Mouse (Mus musculus) heart, embryonic 15.5 days (tissue): ENCODE measurements around the gene Ecd. TPM values are rescaled to one million over a fixed set of nuclear protein-coding genes. Genes with fewer than 3 reads are reported as not detected.
"Not testable (repeated sequence)": the region's sequence is repeated elsewhere in the genome, so short reads cannot be mapped to it uniquely, and the experiment has no call there.

Experiments used
- ATAC-seq: fragments of 200-750 bp; cut with Nextera tagmentation; replicated peaks from 2 replicates; pipeline ENCODE4 v1.8.0; 2017; ENCODE audit warnings: low read depth, moderate TSS enrichment; ENCODE audit not compliant: insufficient number of reproducible peaks, insufficient read depth, low FRiP score
- H3K27ac ChIP-seq: fragments of 300-500 bp; sonication (generic); 2 replicates; pipeline ENCODE4 v1.5.1; 2015; ENCODE audit warnings: mild to moderate bottlenecking, inconsistent platforms
- H3K27me3 ChIP-seq: fragments of 300-500 bp; sonication (generic); 2 replicates; pipeline ENCODE4 v1.6.1; 2015; ENCODE audit warnings: inconsistent platforms
- H3K36me3 ChIP-seq: fragments of 300-500 bp; sonication (generic); 2 replicates; pipeline ENCODE4 v1.6.1; 2015; ENCODE audit warnings: mild to moderate bottlenecking, inconsistent platforms
- H3K4me1 ChIP-seq: fragments of 300-500 bp; sonication (generic); replicated peaks from 2 replicates; pipeline ENCODE4 v1.6.1; 2015; ENCODE audit warnings: inconsistent platforms
- H3K4me2 ChIP-seq: fragments of 300-500 bp; sonication (generic); 2 replicates; pipeline ENCODE4 v1.6.1; 2015; ENCODE audit warnings: inconsistent platforms, mild to moderate bottlenecking, moderate library complexity
- H3K4me3 ChIP-seq: fragments of 300-500 bp; sonication (generic); 2 replicates; pipeline ENCODE4 v1.5.1; 2015; ENCODE audit warnings: mild to moderate bottlenecking, inconsistent platforms
- H3K9ac ChIP-seq: fragments of 300-500 bp; sonication (generic); 2 replicates; pipeline ENCODE4 v1.6.1; 2015; ENCODE audit warnings: mild to moderate bottlenecking, inconsistent platforms
- H3K9me3 ChIP-seq: fragments of 300-500 bp; sonication (generic); replicated peaks from 2 replicates; pipeline ENCODE4 v1.6.1; 2016; ENCODE audit warnings: inconsistent platforms
- WGBS: fragments of 180-500 bp; shearing (Covaris S2); methylation state at CpG from one replicate; pipeline ENCODE4 v1.1.7; 2015; ENCODE audit warnings: mixed read lengths; 5-methylcytosine and 5-hydroxymethylcytosine counted together
- polyA plus RNA-seq: library from polyadenylated mRNA; unstranded; fragments of >200 nt; fragmentation: Nextera tagmentation; extraction: Ambion mirVana; gene quantifications from 2 replicates; pipeline ENCODE4 v1.2.1, GENCODE M21; 2015

The Ecd gene
- polyA plus RNA-seq, 1 experiment from 2014 or later = 28.2 TPM

GRCm38 (mm10) chr14:20324196-20324595, 23.7 kb downstream of the Ecd start:
- Histone ChIP-seq H3K36me3 (peaks cover 68% of the 10 kb centered on the region), H3K9me3 (no peaks in the 10 kb centered on the region), H3K4me3 (no peak overlapping the region), H3K4me2 (no peak overlapping the region), H3K9ac (no peak overlapping the region), H3K27ac (no peak overlapping the region), H3K4me1 (no peaks in the 10 kb centered on the region), H3K27me3 (no peaks in the 10 kb centered on the region)
- 93% methylated on average over 9 of the region's 9 CpGs for WGBS
- no peak for ATAC-seq

- peaks cover 37% of the 10 kb centered on the region for H3K36me3 ChIP-seq
- no peak overlapping the region for H3K9ac ChIP-seq
- no peaks in the 10 kb centered on the region for H3K27me3 ChIP-seq
- H3K4me1 ChIP-seq = no peaks in the 10 kb centered on the region
- ATAC-seq = no peak
- 78% methylated on average over 3 of the region's 3 CpGs for WGBS
- H3K4me3 ChIP-seq = no peak overlapping the region
- H3K27ac ChIP-seq = no peak overlapping the region
- no peaks in the 10 kb centered on the region for H3K9me3 ChIP-seq
- no peak overlapping the region for H3K4me2 ChIP-seq
Observed at GRCm38 (mm10) chr14:20319420-20319819, 28.5 kb downstream of the Ecd start.

- Histone ChIP-seq H3K4me3 (no peak overlapping the region), H3K27me3 (no peaks in the 10 kb centered on the region), H3K27ac (no peak overlapping the region), H3K9me3 (no peaks in the 10 kb centered on the region), H3K36me3 (peaks cover 28% of the 10 kb centered on the region), H3K4me1 (no peaks in the 10 kb centered on the region), H3K9ac (no peak overlapping the region), H3K4me2 (no peak overlapping the region)
- WGBS = 58% methylated on average over 1 of the region's 1 CpGs
- ATAC-seq = no peak
Observed at GRCm38 (mm10) chr14:20315137-20315536, 32.8 kb downstream of the Ecd start.

GRCm38 (mm10) chr14:20305085-20305484, 42.8 kb downstream of the Ecd start:
- H3K9ac ChIP-seq, H3K27ac ChIP-seq, H3K4me2 ChIP-seq, H3K9me3 ChIP-seq, H3K4me1 ChIP-seq, H3K4me3 ChIP-seq, ATAC-seq, H3K27me3 ChIP-seq: not testable (repeated sequence)
- H3K36me3 ChIP-seq = peaks cover 16% of the 10 kb centered on the region; the same call in 1 of the 2 replicates
- 72% methylated on average over 2 of the region's 2 CpGs for WGBS

GRCm38 (mm10) chr14:20298131-20298530, 49.8 kb downstream of the Ecd start:
- no peak for ATAC-seq
- H3K36me3 ChIP-seq = no peaks in the 10 kb centered on the region
- no peaks in the 10 kb centered on the region for H3K9me3 ChIP-seq
- H3K4me2 ChIP-seq = no peak overlapping the region
- no peak overlapping the region for H3K9ac ChIP-seq
- no peak overlapping the region for H3K27ac ChIP-seq
- no peak overlapping the region for H3K4me3 ChIP-seq
- H3K27me3 ChIP-seq = no peaks in the 10 kb centered on the region
- WGBS = 70% methylated on average over 3 of the region's 3 CpGs
- H3K4me1 ChIP-seq = peaks cover 7% of the 10 kb centered on the region

- H3K27ac ChIP-seq = no peak overlapping the region
- no peak overlapping the region for H3K4me3 ChIP-seq
- H3K4me1 ChIP-seq = peaks cover 7% of the 10 kb centered on the region
- WGBS = 85% methylated on average over 3 of the region's 3 CpGs
- no peak for ATAC-seq
- H3K9me3 ChIP-seq = no peaks in the 10 kb centered on the region
- H3K27me3 ChIP-seq = no peaks in the 10 kb centered on the region
- no peak overlapping the region for H3K9ac ChIP-seq
- no peaks in the 10 kb centered on the region for H3K36me3 ChIP-seq
- no peak overlapping the region for H3K4me2 ChIP-seq
Observed at GRCm38 (mm10) chr14:20297616-20298015, 50.3 kb downstream of the Ecd start.

- H3K4me3 ChIP-seq = peak overlapping the region; percentile 66
- peak overlapping the region; percentile 54 for H3K9ac ChIP-seq
- 39% methylated on average over 8 of the region's 8 CpGs for WGBS
- no peaks in the 10 kb centered on the region for H3K9me3 ChIP-seq
- H3K27ac ChIP-seq = no peak overlapping the region
- no peaks in the 10 kb centered on the region for H3K36me3 ChIP-seq
- H3K27me3 ChIP-seq = no peaks in the 10 kb centered on the region
- H3K4me2 ChIP-seq = peak overlapping the region; percentile 59
- peaks cover 7% of the 10 kb centered on the region for H3K4me1 ChIP-seq
- ATAC-seq = no peak
Observed at GRCm38 (mm10) chr14:20294947-20295346, 53.0 kb downstream of the Ecd start.

- Histone ChIP-seq H3K27me3 (no peaks in the 10 kb centered on the region), H3K9ac (peak within 1 kb of the TSS; percentile 54), H3K9me3 (no peaks in the 10 kb centered on the region), H3K4me2 (peak within 1 kb of the TSS; percentile 59), H3K4me3 (peak within 1 kb of the TSS; percentile 66), H3K4me1 (peaks cover 7% of the 10 kb centered on the region), H3K27ac (no peak within 1 kb of the TSS), H3K36me3 (no peaks in the 10 kb centered on the region)
- ATAC-seq = peak; percentile 95
- WGBS = 23% methylated on average over 14 of the region's 14 CpGs
Observed at GRCm38 (mm10) chr14:20294117-20294892, 53.6 kb downstream of the Ecd start, which contains the start of gene Nudt13. TSS of gene Nudt13 (plus strand) at chr14:20294697.

- 51% methylated on average over 4 of the region's 4 CpGs for WGBS
- H3K9ac ChIP-seq = no peak overlapping the region
Observed at GRCm38 (mm10) chr14:20291391-20291790, 56.5 kb downstream of the Ecd start.

More at GRCm38 (mm10) chr14:20291391-20291790, 56.5 kb downstream of the Ecd start:
- Histone ChIP-seq H3K27ac (no peak overlapping the region), H3K27me3 (no peaks in the 10 kb centered on the region), H3K4me2 (no peak overlapping the region), H3K9me3 (no peaks in the 10 kb centered on the region), H3K36me3 (no peaks in the 10 kb centered on the region), H3K4me3 (no peak overlapping the region), H3K4me1 (peaks cover 7% of the 10 kb centered on the region)
- no peak for ATAC-seq

Other genes starting within 250 kb of the Ecd start
- gene Saysd1, start 209.6 kb downstream of the Ecd start, polyA plus RNA-seq = 7.7 and 9.3 TPM in 2 replicates
- 1.8 and 4.1 TPM in 2 replicates for gene Kcnk5, start 166.3 kb downstream of the Ecd start, polyA plus RNA-seq
- gene Kcnk16, start 78.9 kb downstream of the Ecd start, polyA plus RNA-seq = 0.13 and 0.44 TPM in 2 replicates
- gene Nudt13, start 53.4 kb downstream of the Ecd start, polyA plus RNA-seq = 14.4 and 14.8 TPM in 2 replicates
- 23.1 and 27.3 TPM in 2 replicates for gene Fam149b, start within 50 bp of the Ecd start, polyA plus RNA-seq
- gene Dnajc9, start 40.8 kb upstream of the Ecd start, polyA plus RNA-seq = 89.5 and 99.0 TPM in 2 replicates
- 88.5 and 98.2 TPM in 2 replicates for gene Mrps16, start 45.5 kb upstream of the Ecd start, polyA plus RNA-seq
- gene Cfap70, start 104.1 kb upstream of the Ecd start, polyA plus RNA-seq = 0.40 and 0.46 TPM in 2 replicates
- 40.6 and 44.8 TPM in 2 replicates for gene Anxa7, start 132.0 kb upstream of the Ecd start, polyA plus RNA-seq
- 0.45 and 0.56 TPM in 2 replicates for gene Mss51, start 148.8 kb upstream of the Ecd start, polyA plus RNA-seq
- 30.6 and 34.9 TPM in 2 replicates for gene Ppp3cb, start 198.5 kb upstream of the Ecd start, polyA plus RNA-seq